Mouse (Mus musculus) liver, postnatal 0 days (tissue): Measurements from ENCODE around the gene Kin.

Experiments used
- CTCF ChIP-seq: sonication (generic); IDR thresholded peaks from 2 replicates; pipeline ENCODE4 v1.5.1; 2016; ENCODE audit warnings: antibody characterized with exemption, low read depth
- EP300 ChIP-seq: IDR thresholded peaks from 2 replicates; pipeline ENCODE4 v1.6.1; 2016; ENCODE audit warnings: antibody characterized with exemption, low read depth, mild to moderate bottlenecking

GRCm38 (mm10) chr2:10100471-10100870 lies 20.1 kb downstream of the Kin start:
- no peak for TF ChIP-seq CTCF
- no peak for TF ChIP-seq EP300
